Mouse (Mus musculus): Measurements from ENCODE around the gene Galnt9. TPM values are rescaled to one million over a fixed set of nuclear protein-coding genes. Genes with fewer than 3 reads are reported as not detected.

The Galnt9 gene
- polyA plus RNA-seq, 1 experiment from 2014 or later = 0.11 TPM

DNA sequence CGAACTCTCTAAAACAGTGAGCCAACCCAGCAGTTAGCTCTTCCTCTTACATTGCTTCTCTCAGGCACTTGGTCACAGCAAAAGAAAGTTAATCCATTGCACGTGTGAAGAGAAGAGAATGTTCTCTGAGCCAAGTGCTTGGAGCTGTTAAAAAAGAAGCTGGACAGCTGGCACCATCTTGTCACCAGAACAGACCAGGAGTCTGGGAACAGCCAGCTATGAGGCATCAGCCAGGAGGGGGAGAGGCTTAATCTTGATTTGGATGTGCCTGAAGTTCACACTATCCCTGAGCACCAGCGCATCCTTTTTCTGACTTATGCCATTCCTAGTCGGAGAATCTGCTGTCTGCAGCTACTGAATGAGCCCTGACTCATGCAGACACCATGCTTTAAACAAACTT is 30.4 kb upstream of the Galnt9 start:
- Histone ChIP-seq H3K27ac (ENCODE audit: low read depth) (no peak overlapping the region), H3K4me1 (ENCODE audit: insufficient read depth) (peaks cover 3% of the 10 kb centered on the region; the same call in 1 of the 2 replicates), H3K9me3 (ENCODE audit: low read length) (no peaks in the 10 kb centered on the region), H3K27me3 (ENCODE audit: insufficient read depth, low read length) (no peaks in the 10 kb centered on the region), H3K9ac (replicated peaks) (no peak overlapping the region), H3K36me3 (replicated peaks; ENCODE audit: insufficient read depth, low read length) (no peaks in the 10 kb centered on the region), H3K4me2 (ENCODE audit: low read depth, low read length) (no peak overlapping the region), H3K4me3 (ENCODE audit: low read depth, low read length) (no peak overlapping the region)
- no peak for TF ChIP-seq CTCF (IDR thresholded peaks at IDR 0.05; ENCODE audit: low read depth)
- no peak for TF ChIP-seq EP300 (IDR thresholded peaks at IDR 0.05; ENCODE audit: low read depth)
- DNase-seq = no peak
- no peak for ATAC-seq
- 69% methylated on average over 4 of the region's 4 CpGs for WGBS (ENCODE audit: insufficient replicate concordance)

DNA sequence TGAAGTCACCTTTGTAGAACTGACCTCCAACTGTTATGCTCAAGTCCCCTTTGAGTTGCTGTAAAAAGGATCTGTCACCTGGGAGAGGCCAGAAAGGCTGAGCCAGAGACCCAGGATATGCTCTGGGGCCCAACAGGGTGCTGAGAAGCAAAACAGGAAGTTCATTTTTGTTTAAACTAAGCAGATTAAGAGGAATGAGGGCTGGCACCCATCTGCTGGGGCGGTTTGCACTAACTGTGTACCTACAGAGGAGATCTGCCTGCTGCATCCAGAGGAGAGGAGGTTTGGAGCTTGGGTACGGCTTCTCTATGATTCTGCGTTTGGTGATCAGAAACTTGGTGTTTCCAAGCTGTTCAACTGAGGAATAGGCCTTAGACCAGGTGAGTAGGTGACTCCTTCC is 29.5 kb upstream of the Galnt9 start:
- Histone ChIP-seq H3K36me3 (replicated peaks; ENCODE audit: insufficient read depth, low read length) (no peaks in the 10 kb centered on the region), H3K9ac (replicated peaks) (no peak overlapping the region), H3K27ac (ENCODE audit: low read depth) (no peak overlapping the region), H3K4me1 (ENCODE audit: insufficient read depth) (peaks cover 3% of the 10 kb centered on the region; the same call in 1 of the 2 replicates), H3K9me3 (ENCODE audit: low read length) (no peaks in the 10 kb centered on the region), H3K27me3 (ENCODE audit: insufficient read depth, low read length) (no peaks in the 10 kb centered on the region), H3K4me2 (ENCODE audit: low read depth, low read length) (no peak overlapping the region), H3K4me3 (ENCODE audit: low read depth, low read length) (no peak overlapping the region)
- WGBS (ENCODE audit: insufficient replicate concordance) = 52% methylated on average over 3 of the region's 3 CpGs
- no peak for ATAC-seq
- no peak for TF ChIP-seq EP300 (IDR thresholded peaks at IDR 0.05; ENCODE audit: low read depth)
- no peak for TF ChIP-seq CTCF (IDR thresholded peaks at IDR 0.05; ENCODE audit: low read depth)
- DNase-seq = no peak

DNA sequence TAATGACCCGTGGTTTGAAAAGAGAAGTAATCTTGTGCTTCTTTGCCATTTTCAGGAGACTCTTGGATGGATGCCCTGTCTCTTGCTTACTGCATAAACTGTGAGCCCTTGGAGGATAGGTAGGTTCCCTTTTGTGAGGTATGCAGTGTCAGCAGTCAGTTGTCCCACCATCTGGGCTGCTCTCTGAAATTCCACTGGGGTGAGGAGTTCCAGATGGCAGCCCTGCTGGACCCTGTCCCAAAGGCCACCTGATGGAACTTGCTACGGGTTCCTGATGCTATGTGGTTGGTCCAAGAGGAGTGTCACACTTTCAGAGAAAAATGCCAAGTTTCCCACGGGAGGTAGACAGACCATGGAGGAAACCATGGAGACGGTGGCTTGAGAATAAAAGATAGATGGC is 27.8 kb upstream of the Galnt9 start:
- H3K27ac ChIP-seq (ENCODE audit: low read depth) = no peak overlapping the region
- ATAC-seq (no peak), DNase-seq (no peak)
- H3K9ac ChIP-seq (replicated peaks) = no peak overlapping the region
- H3K36me3 ChIP-seq (replicated peaks; ENCODE audit: insufficient read depth, low read length) = no peaks in the 10 kb centered on the region
- no peaks in the 10 kb centered on the region for H3K27me3 ChIP-seq (ENCODE audit: insufficient read depth, low read length)
- WGBS (ENCODE audit: insufficient replicate concordance) = 56% methylated on average over 4 of the region's 4 CpGs
- H3K4me3 ChIP-seq (ENCODE audit: low read depth, low read length) = no peak overlapping the region
- H3K4me1 ChIP-seq (ENCODE audit: insufficient read depth) = peaks cover 3% of the 10 kb centered on the region; the same call in 1 of the 2 replicates
- H3K4me2 ChIP-seq (ENCODE audit: low read depth, low read length) = no peak overlapping the region
- TF ChIP-seq CTCF (IDR thresholded peaks at IDR 0.05; ENCODE audit: low read depth) = no peak
- no peak for TF ChIP-seq EP300 (IDR thresholded peaks at IDR 0.05; ENCODE audit: low read depth)
- no peaks in the 10 kb centered on the region for H3K9me3 ChIP-seq (ENCODE audit: low read length)

DNA sequence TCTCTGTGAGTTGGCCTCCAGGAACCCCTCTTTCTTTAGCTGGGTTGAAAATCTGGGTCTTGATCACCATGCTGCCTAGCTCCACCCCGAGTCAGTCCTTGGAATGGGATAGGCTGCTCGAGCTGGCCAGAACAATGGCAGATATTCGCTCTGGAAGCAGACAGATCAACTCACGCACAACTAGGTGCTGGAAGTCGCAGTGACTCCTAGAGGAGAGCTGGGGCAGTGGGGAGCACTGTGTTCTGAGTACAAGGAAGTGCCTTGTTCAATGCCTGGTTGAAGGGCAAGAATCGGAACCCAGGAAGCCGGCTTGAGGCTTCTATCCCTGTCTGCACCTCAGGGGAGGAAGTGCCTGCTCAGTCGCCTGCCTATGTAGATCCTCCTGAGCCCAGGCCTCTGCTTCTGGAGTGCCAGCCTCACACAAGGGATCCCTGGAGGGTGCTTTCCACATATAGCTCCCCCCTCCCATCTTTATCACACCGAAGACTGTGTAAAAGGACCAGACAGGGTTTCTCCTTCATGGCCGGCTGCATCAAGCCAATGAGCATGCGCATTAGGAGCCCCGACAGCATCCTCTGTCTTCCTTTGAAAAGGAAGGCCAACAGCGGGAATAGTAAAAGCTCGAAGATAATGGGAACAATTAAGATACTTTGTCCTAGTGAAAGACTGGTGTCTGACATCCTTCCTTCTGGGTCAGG is 25.9 kb upstream of the Galnt9 start:
- no peaks in the 10 kb centered on the region for H3K36me3 ChIP-seq (replicated peaks; ENCODE audit: insufficient read depth, low read length)
- H3K27me3 ChIP-seq (ENCODE audit: insufficient read depth, low read length) = no peaks in the 10 kb centered on the region
- WGBS (ENCODE audit: insufficient replicate concordance) = 38% methylated on average over 14 of the region's 14 CpGs
- DNase-seq (no peak), ATAC-seq (no peak)
- no peak overlapping the region for H3K27ac ChIP-seq (ENCODE audit: low read depth)
- H3K9me3 ChIP-seq (ENCODE audit: low read length) = no peaks in the 10 kb centered on the region
- H3K4me1 ChIP-seq (ENCODE audit: insufficient read depth) = peaks cover 3% of the 10 kb centered on the region; the same call in 1 of the 2 replicates
- no peak overlapping the region for H3K4me2 ChIP-seq (ENCODE audit: low read depth, low read length)
- H3K4me3 ChIP-seq (ENCODE audit: low read depth, low read length) = no peak overlapping the region
- TF ChIP-seq CTCF (IDR thresholded peaks at IDR 0.05; ENCODE audit: low read depth) (no peak), EP300 (IDR thresholded peaks at IDR 0.05; ENCODE audit: low read depth) (no peak)
- H3K9ac ChIP-seq (replicated peaks) = no peak overlapping the region

DNA sequence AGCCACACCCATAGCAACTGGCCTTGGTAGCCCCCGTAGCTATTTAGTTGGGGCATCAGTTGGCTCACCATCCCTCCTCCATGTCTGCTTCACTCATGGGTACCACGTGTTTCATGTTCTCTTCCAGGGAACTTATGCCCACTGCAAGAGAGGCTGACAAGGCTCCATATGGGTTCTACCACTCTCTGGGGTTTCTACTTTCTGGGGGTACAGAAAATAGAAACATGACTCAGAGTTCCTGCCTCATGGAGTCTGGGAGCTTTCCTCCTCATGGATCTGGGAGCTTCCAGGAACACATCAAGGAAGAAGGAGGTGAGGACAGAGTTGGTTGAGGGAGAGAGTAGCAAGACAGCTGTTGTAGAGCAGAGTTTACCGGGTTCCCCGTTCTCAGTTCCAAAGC is 23.2 kb upstream of the Galnt9 start:
- 72% methylated on average over 4 of the region's 4 CpGs for WGBS (ENCODE audit: insufficient replicate concordance)
- H3K27me3 ChIP-seq (ENCODE audit: insufficient read depth, low read length) = no peaks in the 10 kb centered on the region
- H3K27ac ChIP-seq (ENCODE audit: low read depth) = no peak overlapping the region
- H3K4me2 ChIP-seq (ENCODE audit: low read depth, low read length) = no peak overlapping the region
- no peak for TF ChIP-seq EP300 (IDR thresholded peaks at IDR 0.05; ENCODE audit: low read depth)
- no peak for TF ChIP-seq CTCF (IDR thresholded peaks at IDR 0.05; ENCODE audit: low read depth)
- no peaks in the 10 kb centered on the region for H3K4me1 ChIP-seq (ENCODE audit: insufficient read depth)
- ATAC-seq (no peak), DNase-seq (no peak)
- H3K9ac ChIP-seq (replicated peaks) = no peak overlapping the region
- no peaks in the 10 kb centered on the region for H3K9me3 ChIP-seq (ENCODE audit: low read length)
- H3K4me3 ChIP-seq (ENCODE audit: low read depth, low read length) = no peak overlapping the region
- H3K36me3 ChIP-seq (replicated peaks; ENCODE audit: insufficient read depth, low read length) = no peaks in the 10 kb centered on the region

DNA sequence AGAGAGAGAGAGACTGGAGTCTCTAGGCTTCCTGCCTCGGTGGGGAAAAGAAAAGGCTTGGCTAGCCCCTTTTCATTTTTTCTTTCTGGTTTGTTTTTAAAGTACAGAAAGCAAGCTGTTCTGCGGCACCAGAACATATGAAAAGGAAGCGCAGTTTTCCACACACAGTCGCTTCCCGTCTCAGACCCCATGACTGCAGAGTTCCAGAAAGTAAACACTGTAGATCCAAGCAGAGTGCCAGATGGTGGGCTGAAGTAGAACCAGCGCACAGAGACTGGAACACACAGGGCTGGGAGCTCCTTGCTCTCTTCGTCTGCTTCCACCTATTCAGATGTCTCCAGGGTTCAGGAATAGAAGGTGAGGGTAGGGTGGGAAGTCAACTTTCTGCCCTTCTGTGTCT is 22.3 kb upstream of the Galnt9 start:
- ATAC-seq (no peak), DNase-seq (no peak)
- Histone ChIP-seq H3K4me2 (ENCODE audit: low read depth, low read length) (no peak overlapping the region), H3K4me1 (ENCODE audit: insufficient read depth) (no peaks in the 10 kb centered on the region), H3K9me3 (ENCODE audit: low read length) (no peaks in the 10 kb centered on the region), H3K27ac (ENCODE audit: low read depth) (no peak overlapping the region), H3K9ac (replicated peaks) (no peak overlapping the region), H3K36me3 (replicated peaks; ENCODE audit: insufficient read depth, low read length) (no peaks in the 10 kb centered on the region), H3K4me3 (ENCODE audit: low read depth, low read length) (no peak overlapping the region), H3K27me3 (ENCODE audit: insufficient read depth, low read length) (no peaks in the 10 kb centered on the region)
- 54% methylated on average over 7 of the region's 7 CpGs for WGBS (ENCODE audit: insufficient replicate concordance)
- TF ChIP-seq EP300 (IDR thresholded peaks at IDR 0.05; ENCODE audit: low read depth) (no peak), CTCF (IDR thresholded peaks at IDR 0.05; ENCODE audit: low read depth) (no peak)
